Mouse (Mus musculus) bone marrow, adult 2 months (tissue): ENCODE measurements around the gene Stk16.

Experiments
- CTCF ChIP-seq: fragments of 200-500 bp; IDR thresholded peaks from 2 replicates; pipeline ENCODE4 v1.5.1; 2011; ENCODE audit warnings: low read length, control low read depth; ENCODE audit not compliant: control insufficient read depth, insufficient read depth
- POLR2A ChIP-seq: fragments of 200-500 bp; IDR thresholded peaks from 2 replicates; pipeline ENCODE4 v1.6.1; 2011; ENCODE audit warnings: low read depth, mild to moderate bottlenecking, control low read depth, low read length, borderline replicate concordance; ENCODE audit not compliant: control insufficient read depth

- TF ChIP-seq CTCF (no peak), POLR2A (no peak)
These were observed 12.9 kb downstream of the Stk16 start for GRCm38 (mm10) chr1:75223532-75223931.
